ENCODE assay signal across 9 mouse cellular contexts in genomic region chr8:120234457-120234856, GRCm38 (mm10). TPM values are rescaled to one million over a fixed set of nuclear protein-coding genes. Genes with fewer than 3 reads are reported as not detected.
A peak's percentile ranks its signal among the peaks of the same experiment; 100 is the strongest.
DNase-seq lines count a peak whose midpoint lies in the region; ATAC-seq lines count a peak whose summit lies in the region.
"Had no signal": no experiment of that assay in that cellular context is flagged by ENCODE, and none has a peak within 500 bp of the region (broad histone marks: within the 10 kb centered on the region; RNA-seq: fewer than 3 reads in every experiment).

No protein-coding gene starts in this region.

- no peak overlapping the region for H3K4me3 ChIP-seq in forebrain, embryonic 13.5 days
- H3K4me3 ChIP-seq in limb, embryonic 13.5 days, result peak overlapping the region; percentile 7; the same call in 1 of the 2 replicates
- H3K4me3 ChIP-seq: hindbrain, embryonic 15.5 days had no signal

- peak; percentile 20; the same call in 1 of the 2 replicates for ATAC-seq in forebrain, embryonic 13.5 days
- ATAC-seq in limb, embryonic 13.5 days (ENCODE audit: low FRiP score, low read depth), result no peak
- ATAC-seq in activated CD4-positive, CD25-positive, alpha-beta regulatory T cell, adult 4 months, result no peak

- peaks cover 25% of the 10 kb centered on the region for H3K27me3 ChIP-seq in forebrain, embryonic 13.5 days
- H3K27me3 ChIP-seq in limb, embryonic 13.5 days, result 0 out of 2 replicates have a peak, but pooled peaks cover 3% of the 10 kb centered on the region

- peak overlapping the region; percentile 17 for H3K9ac ChIP-seq in forebrain, embryonic 13.5 days
- H3K9ac ChIP-seq in limb, embryonic 13.5 days, result peak overlapping the region; percentile 36; the same call in 1 of the 2 replicates
- H3K9ac ChIP-seq: hindbrain, embryonic 15.5 days had no signal

- peaks cover 59% of the 10 kb centered on the region for H3K4me1 ChIP-seq in forebrain, embryonic 13.5 days
- peaks cover 62% of the 10 kb centered on the region for H3K4me1 ChIP-seq in limb, embryonic 13.5 days

- no peak overlapping the region for H3K4me2 ChIP-seq in forebrain, embryonic 13.5 days
- peak overlapping the region; percentile 98 for H3K4me2 ChIP-seq in limb, embryonic 13.5 days (replicated peaks)

- H3K27ac ChIP-seq in forebrain, embryonic 13.5 days, result peak overlapping the region; percentile 26; the same call in 1 of the 2 replicates
- peak overlapping the region; percentile 72; the same call in 1 of the 2 replicates for H3K27ac ChIP-seq in limb, embryonic 13.5 days
- H3K27ac ChIP-seq: hindbrain, embryonic 15.5 days had no signal

- no peaks in the 10 kb centered on the region for H3K9me3 ChIP-seq in forebrain, embryonic 13.5 days (replicated peaks)
- H3K9me3 ChIP-seq in limb, embryonic 13.5 days, result no peaks in the 10 kb centered on the region
- H3K9me3 ChIP-seq: hindbrain, embryonic 15.5 days had no signal

- no peaks in the 10 kb centered on the region for H3K36me3 ChIP-seq in forebrain, embryonic 13.5 days (ENCODE audit: poor library complexity, severe bottlenecking)
- H3K36me3 ChIP-seq in limb, embryonic 13.5 days, result peaks cover 42% of the 10 kb centered on the region
- H3K36me3 ChIP-seq: hindbrain, embryonic 15.5 days had no signal

- peak; percentile 69 for DNase-seq in gastrocnemius, postnatal 10 days
- DNase-seq in gastrocnemius, adult 8-10 months (ENCODE audit: low spot score in 2 of 2), result no peak
- DNase-seq in lung, postnatal 10 days, result peak; percentile 46
- DNase-seq in lung, adult 18-20 months, result no peak
- DNase-seq in left cerebral cortex, adult 8-10 months (ENCODE audit: low spot score in 2 of 2), result no peak

- WGBS in forebrain, embryonic 13.5 days, result 49% methylated on average over 12 of the region's 12 CpGs
- 54% methylated on average over 12 of the region's 12 CpGs for WGBS in limb, embryonic 13.5 days

RNA-seq across cellular contexts. Expression of gene Gse1, which starts 6.2 kb away (rescaled TPM):
- 10 to 100 TPM; 25.5 to 38.6 TPM for total RNA-seq in gastrocnemius, postnatal 10 days (2021)
- total RNA-seq in gastrocnemius, adult 8-10 months (2022), result 10 to 100 TPM; 32.6 to 36.2 (median 34.6) TPM
- polyA plus RNA-seq in forebrain, embryonic 13.5 days (2015; fragmentation: Nextera tagmentation; extraction: Ambion mirVana), result 24.0 and 24.9 TPM in 2 replicates
- 6.9 and 7.1 TPM in 2 replicates for polyA plus RNA-seq in limb, embryonic 13.5 days (2015; fragmentation: Nextera tagmentation; extraction: Ambion mirVana)
- polyA plus RNA-seq in activated CD4-positive, CD25-positive, alpha-beta regulatory T cell, adult 4 months (2017; shearing (Covaris generic)), result 1 to 10 TPM; 2.9 to 4.1 TPM
- 10 to 100 TPM; 71.5 to 78.0 (median 73.1) TPM for total RNA-seq in left cerebral cortex, adult 8-10 months (2022)

RNA-seq across cellular contexts. Expression of gene Fam92b, which starts 57.2 kb away (rescaled TPM):
- total RNA-seq in gastrocnemius, postnatal 10 days (2021), result not detected
- not detected for total RNA-seq in gastrocnemius, adult 8-10 months (2022)
- polyA plus RNA-seq in forebrain, embryonic 13.5 days (2015; fragmentation: Nextera tagmentation; extraction: Ambion mirVana), result 1.4 and 1.9 TPM in 2 replicates
- not detected in 2 replicates for polyA plus RNA-seq in limb, embryonic 13.5 days (2015; fragmentation: Nextera tagmentation; extraction: Ambion mirVana)
- not detected for polyA plus RNA-seq in activated CD4-positive, CD25-positive, alpha-beta regulatory T cell, adult 4 months (2017; shearing (Covaris generic))
- 1 to 10 TPM in 2 of 4 experiments, under 1 TPM in 2; 0.48 to 1.9 (median 0.86) TPM for total RNA-seq in left cerebral cortex, adult 8-10 months (2022)

Comparison
In these comparisons a context has a peak if more than half of its experiments do, and no peak if none do; other contexts are left out.
1. DNase-seq: peak in gastrocnemius, postnatal 10 days (single experiment) and lung, postnatal 10 days (single experiment); none in gastrocnemius, adult 8-10 months (0 of 2), lung, adult 18-20 months (0 of 2) and left cerebral cortex, adult 8-10 months (0 of 2).